Mouse (Mus musculus): ENCODE measurements around the gene 4930518I15Rik. TPM values are rescaled to one million over a fixed set of nuclear protein-coding genes. Genes with fewer than 3 reads are reported as not detected.
"Not testable (repeated sequence)": the region's sequence is repeated elsewhere in the genome, so short reads cannot be mapped to it uniquely, and the experiment has no call there.

Gene 4930518I15Rik
- total RNA-seq, 2 experiments from 2014 or later = 3.9 to 4.9 TPM

DNA sequence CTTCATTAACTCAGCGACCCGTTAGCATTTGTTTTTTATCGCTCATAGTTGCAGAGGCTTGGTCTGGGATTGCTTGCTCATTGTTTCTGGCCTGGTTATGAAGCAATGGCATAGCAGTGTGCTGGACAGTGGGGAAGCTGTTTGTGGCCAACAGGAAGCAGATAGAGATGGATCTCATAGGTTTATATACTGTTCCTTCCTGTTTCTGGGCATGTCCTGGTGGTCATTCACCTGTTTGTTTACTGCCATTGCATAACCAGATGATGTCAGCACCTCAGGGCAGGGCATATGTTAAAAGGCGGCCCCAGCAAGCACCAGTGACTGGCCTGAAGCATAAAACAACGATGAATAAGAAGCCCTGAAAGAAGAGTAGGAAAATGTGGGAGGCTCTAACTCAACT, 7.2 kb downstream of the 4930518I15Rik start:
- DNase-seq = no peak
- intact Hi-C loops (cut with DNase I) = loop anchor here (10.0 kb wide), 1 partner anchor 46 kb away; no protein-coding TSS in a partner anchor

DNA sequence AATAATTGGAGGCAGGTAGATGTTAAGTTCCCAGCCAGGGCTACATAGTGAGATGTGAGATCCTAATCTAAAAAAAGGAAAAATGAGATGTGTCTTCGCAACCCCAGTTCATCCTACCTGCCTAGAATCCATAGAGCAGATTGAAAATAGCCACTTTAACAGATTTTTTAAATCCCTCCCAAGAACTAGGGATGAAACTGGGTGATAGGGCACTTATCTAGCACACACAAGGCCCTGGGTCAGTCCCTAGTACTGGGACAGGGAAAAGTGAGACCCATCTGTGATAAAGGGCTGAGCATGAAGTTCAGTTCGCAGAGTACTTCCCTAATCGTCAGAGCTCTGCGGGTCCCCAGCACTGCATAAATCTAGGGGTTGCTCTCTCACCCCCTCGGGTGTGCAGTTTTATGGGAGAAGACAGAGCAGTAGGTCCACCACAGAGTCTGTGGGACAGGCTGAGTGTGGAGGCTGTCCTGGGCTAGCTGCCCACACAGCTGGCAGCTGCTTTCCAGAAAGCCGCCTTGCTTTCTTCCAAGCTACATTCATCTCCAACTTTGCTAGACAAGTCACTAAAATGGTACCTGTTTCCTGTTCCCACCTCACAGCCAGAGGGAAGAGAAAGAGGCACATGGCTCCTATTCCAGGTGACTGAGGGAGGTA, 9.1 kb downstream of the 4930518I15Rik start:
- DNase-seq = no peak
- intact Hi-C loops (cut with DNase I) = no loop called here

DNA sequence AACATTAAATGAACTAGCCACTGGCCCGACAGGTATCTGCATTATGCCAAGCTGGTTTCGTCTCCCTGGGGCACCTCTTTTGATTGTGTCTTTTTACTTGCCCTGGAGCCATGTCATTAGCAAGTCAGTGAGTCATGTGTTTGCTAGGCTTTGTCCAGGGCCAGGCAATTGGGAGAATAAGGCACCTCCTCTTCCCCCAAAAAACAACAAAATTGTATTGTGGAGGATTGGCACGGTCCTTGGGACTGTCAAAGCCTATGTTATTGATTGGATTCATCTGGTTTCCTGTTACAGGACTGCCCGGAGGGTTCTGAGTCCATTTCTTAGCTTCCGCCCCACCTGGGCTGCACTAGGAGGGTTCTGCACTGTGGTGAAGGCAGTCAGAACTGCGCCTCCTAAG, 10.1 kb downstream of the 4930518I15Rik start:
- DNase-seq = no peak
- intact Hi-C loops (cut with DNase I) = no loop called here

DNA sequence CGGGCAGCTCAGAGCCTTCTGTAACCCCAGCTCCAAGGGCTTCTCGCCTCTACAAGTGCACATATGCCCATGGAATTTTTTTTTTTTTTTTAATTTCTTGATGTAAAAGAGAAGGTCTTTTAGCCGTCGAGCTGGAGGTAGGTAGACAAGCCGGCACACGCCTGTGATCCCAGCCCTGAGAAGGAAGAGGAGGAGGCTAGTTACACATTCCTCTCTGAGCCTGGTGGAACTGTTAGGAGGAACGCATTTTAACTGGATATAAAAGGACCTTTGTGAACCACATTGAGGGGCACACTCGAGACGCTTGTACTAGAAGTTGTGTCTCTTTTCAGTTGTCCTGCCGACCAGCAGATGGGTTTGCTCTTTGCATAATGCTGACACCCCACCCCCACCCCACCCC, 13.0 kb downstream of the 4930518I15Rik start:
- intact Hi-C loops (cut with DNase I) = no loop called here

DNA sequence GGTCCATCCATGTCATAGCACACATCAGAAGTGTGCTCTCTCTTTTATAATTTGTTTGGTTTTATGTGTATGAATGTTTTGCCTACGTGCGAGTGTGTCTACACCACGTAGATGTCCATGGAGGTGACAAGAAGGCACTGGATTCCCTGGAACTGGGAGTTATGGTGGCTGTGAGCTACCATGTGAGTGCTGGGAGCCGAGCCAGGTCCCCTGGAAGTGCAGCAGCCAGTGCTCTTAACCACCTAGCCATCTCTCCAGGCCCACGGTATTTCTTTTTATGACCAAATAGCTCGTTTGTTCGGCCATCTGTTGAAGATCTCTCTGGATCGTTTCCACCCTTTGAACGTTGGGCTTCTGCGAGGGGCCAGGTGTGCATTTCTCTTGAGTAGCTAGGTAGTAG, 14.4 kb downstream of the 4930518I15Rik start:
- intact Hi-C loops (cut with DNase I) = no loop called here
- no peak for DNase-seq

More for the DNA sequence above, 13.0 kb downstream of the 4930518I15Rik start:
- no peak for DNase-seq

DNA sequence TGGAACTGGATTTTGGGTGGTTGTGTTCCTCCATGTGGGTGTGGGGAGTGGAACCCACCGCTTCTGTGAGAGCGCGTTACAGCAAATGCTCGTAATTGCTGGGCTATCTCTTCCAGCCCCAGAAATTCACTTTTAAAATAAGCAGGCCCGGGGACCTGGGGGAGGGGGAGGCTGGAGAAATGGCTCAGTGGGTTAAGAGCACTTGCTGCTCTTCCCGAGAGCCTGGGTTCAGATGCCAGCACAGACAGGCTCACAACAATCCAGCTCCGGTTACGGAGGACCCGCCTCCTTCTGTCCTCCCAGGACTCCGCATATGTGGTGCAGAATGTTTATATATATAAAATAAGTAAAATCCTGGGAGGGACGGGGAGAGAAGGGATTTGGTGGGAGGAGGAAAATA, 15.0 kb downstream of the 4930518I15Rik start:
- intact Hi-C loops (cut with DNase I) = no loop called here
- DNase-seq = no peak

DNA sequence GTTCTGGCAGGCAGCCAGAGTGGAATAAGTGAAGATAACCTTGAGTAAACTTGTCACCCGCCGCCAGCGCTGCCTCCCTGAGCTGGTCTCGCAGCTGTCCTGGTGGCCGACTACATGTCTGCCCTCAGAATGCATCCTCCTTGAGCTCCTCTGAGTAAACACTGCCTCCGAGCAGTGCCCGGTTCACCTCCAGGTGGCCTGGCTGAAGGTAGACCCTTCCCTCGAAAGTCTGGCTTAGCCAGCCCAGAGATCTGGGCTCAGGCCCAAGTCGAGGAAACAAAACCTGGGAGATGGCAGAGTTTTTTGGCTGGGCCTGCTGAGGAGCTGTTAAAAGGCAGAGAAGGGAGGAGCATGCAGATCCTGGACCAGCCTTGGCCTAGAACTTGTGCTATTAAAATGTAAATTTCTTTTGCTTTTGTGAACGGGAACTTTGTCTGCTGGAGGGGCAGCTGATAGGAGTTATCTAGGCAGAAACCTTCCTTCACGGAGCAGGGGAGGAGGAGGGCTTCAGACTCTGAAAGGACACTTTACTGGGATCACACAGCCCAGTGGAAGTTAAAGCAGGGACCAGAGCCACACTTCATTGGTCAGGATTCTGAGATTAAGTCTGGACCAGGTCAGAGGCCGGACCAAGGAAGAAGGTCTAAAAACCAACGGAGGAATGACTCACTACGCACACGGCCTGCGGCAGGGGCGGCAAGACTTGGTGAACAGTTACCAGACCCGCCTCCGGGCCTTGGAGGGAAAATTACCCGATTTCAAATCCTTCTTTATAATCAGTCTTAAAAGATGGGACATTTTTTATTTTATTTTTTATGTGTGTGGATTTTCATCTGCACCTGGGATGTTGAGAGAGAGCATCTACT, 15.7 kb downstream of the 4930518I15Rik start:
- peak; percentile 80 for DNase-seq
- intact Hi-C loops (cut with DNase I) = no loop called here

DNA sequence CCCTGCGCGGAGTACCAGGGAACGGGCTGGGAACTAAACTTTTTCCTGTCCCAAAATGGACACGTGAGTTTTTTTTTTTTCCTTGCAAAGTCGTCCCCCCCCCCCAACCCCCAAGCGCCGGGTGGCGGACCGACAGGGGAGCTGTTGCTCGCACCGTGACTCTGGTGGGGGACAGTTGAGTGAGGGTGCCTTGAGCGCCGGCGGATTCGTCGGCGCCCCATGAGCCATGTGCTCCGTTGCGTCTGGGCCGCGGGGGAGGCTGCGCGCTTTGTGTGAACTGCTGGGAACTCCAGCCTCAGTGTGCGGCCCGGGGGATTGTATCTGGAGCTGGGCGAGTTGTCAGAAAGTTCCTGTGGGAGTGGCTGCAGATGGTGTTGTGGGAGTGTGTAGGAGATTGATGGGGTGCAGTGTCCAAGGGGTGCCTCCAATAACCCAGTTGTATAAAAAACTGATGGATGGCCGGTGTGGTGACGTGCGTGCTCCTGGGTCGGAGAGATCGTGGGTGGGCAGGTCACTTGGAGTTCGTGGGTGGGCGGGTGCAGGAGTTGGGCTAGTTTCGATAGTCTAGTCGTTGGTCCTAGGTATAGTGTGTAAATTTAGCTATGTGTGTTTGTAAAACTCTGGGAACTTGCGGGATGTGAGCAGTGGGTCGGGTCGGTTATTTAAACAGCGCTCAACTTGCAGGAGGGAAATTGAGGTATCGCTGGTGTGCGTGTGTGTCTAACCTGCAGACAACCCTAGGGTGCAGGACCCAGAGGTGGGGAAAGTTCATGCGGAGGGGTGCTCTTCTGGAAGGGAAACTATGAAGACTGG, 16.5 kb downstream of the 4930518I15Rik start:
- intact Hi-C loops (cut with DNase I) = no loop called here
- DNase-seq = peak; percentile 60

DNA sequence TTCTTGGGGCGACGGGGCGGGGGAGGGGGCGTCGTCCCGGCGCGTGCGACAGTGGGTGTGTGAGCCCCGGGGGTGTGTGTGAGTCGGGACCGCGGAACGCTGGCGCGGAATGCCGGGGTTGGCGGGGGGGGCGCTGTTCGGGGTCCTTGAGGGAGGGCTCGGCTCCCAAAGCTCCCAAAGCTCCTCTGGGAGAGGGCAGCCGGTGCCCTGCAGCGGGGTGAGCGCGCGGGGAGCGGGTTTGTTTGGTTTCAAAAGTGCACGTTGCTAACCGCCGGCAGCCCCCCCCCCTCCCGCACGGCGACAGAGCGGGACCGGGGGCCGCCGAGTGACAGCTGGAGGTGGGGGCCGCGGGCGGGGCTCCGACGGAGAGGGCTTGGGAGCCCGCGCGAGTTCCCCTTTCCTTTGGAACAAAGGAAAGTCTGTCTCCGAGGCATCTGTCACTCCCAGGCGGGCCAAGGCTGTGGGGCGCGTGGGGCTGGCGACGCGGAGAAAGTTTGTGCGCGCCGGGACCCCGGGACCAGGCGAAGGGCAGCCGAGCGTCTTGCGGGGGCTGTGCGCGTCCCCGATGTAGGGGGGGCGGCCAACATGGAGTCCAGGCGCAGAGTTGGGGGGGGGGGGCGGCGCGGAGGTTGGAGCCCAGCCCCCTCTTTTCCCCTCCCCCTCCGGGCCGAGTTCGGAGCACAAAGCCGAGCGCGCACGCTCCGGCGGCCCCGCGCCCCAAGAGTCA, 17.3 kb downstream of the 4930518I15Rik start:
- peak; percentile 69 for DNase-seq
- intact Hi-C loops (cut with DNase I) = no loop called here

DNA sequence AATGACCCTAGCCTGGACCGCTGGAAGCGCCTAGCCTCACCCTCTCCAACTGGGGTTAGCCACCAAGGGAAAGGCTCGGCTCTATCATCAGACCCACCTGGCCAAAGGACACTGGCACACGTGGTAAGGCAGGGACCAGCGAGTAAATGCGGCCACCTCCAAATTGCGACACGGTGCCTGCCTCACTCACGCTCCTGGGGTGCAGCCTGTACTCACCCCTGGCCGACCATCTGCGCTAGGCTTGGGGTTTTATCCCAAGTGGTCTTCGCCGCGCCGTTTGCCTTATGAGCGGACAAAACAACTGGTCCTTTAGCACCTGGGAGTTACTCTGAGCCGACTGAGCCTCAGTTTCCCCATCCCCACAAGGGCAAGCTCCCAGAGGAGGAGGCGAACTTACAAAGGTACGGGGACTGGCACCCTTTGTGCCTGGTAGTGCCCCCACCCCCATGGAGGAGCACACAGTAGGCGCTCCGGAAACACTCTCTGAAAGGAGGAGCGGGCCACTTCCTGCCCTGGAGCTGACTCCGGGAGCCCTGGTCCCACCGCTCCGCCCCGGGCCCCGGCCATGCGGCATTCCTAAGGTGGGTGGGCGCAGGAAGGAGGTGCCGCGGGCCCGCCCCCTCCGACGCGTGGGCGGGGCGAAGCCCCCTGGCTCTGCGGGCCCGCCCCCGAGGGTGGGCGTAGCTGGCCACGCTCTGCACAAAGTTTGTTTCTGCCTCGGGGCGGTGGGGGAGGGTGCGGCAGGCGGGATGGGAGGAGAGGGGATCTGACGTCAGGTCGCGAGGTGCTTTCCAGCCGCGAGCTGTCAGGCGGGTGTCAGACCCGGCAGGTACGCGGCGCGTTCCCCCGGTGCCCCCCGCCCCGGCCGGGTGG, 18.2 kb downstream of the 4930518I15Rik start, which contains the start of gene Tgif2:
Gene Tgif2, plus strand, starts transcription at position 689 of the 873 bp plus-strand sequence.
- intact Hi-C loops (cut with DNase I) = no loop called here
- DNase-seq = peak; percentile 88

DNA sequence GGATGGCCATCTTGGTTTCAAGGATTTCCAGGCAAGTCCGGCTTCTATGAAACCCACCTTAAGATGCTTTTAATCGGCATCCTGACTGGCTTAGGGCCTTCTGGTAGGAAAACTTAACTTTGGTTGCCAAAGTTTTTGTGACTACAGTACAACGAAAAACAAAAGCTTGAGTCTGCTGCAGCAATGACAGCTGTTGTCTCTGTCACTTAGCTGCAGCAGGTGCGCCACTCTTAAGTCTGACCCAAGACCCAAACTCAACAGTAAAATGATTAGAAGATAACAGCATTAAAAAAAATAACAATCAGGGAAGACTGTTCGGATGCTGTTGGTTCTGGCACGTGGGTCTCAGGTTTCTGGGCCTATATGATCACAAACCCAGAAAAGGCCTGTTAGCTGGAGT, 18.9 kb downstream of the 4930518I15Rik start:
- no peak for DNase-seq
- intact Hi-C loops (cut with DNase I) = no loop called here

DNA sequence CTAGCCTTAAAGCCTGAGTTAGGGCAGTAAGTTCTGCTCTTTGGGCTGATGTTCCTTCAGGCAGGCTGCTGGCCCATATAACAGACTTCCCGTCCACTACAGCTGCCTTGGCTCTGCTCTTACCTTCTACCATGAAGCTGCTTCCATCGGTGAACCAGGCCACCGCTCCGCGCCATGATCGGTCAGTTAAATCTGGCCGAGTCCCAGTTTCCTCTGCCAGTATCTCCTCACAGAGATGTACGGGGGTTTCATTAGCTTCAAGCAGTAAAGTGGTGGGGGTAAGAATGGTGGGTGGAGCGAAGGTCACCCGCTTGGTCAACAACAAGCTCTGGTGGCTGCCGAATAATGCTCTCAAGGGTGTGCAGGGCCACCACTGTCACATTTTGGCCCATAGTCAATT, 23.4 kb downstream of the 4930518I15Rik start:
- peak; percentile 13 for DNase-seq
- intact Hi-C loops (cut with DNase I) = no loop called here

DNA sequence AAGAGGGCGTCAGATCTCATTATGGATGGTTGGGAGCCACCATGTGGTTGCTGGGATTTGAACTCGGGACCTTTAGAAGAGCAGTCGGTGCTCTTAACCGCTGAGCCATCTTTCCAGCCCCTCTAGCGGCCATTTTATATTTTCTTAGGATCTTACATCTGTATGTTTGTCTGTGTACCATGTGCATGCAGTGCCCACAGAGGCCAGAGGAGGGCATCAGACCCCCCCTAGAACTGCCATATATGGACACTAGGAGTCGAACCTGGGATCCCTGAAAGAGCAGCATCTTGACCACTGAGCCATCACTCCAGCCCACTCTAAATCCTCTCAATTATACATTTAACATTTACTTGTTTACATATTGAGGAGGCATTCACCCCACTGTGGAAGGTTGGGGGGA, 32.6 kb downstream of the 4930518I15Rik start:
- intact Hi-C loops (cut with DNase I); DNase-seq: not testable (repeated sequence)

DNA sequence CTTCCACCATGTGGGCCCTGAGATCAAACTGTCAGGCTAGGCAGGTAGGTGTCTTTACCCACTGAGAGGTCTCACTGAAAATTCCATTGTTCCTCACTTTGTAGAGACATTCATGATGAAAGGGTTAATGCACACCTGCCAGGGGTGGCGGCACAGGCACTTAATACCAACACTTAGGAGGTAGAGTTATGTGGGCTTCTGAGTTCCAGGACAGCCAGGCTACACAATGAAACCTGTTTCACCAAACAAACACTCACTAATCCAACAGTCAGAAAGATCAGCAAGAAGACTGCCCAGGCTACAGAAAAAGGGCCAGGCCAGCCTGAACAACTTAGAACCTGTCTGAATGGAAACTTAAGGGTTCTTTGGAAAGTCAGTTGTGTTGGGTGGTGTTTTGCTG, 41.6 kb downstream of the 4930518I15Rik start:
- no peak for DNase-seq

DNA sequence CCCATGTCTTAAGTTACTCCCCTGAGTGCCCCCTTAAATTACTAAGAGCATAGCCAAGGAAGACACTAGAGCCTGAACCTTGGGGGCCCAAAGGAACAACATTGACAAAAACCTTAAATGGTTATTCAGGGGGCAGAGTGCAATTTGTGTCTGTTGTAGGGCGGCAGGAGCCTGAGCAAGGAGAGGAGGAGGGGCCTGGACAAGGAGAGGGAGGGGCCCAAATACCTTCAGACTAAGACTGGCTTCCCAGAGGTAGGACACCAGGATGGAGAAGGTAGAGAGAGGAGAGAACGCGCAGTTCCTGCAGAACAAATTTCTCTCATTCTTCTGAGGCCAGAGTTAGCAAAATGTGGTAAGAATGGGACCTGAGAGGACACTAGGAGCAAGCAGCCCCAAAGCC, 42.3 kb downstream of the 4930518I15Rik start:
- intact Hi-C loops (cut with DNase I) = no loop called here
- no peak for DNase-seq

More for the DNA sequence above, 41.6 kb downstream of the 4930518I15Rik start:
- intact Hi-C loops (cut with DNase I) = no loop called here

DNA sequence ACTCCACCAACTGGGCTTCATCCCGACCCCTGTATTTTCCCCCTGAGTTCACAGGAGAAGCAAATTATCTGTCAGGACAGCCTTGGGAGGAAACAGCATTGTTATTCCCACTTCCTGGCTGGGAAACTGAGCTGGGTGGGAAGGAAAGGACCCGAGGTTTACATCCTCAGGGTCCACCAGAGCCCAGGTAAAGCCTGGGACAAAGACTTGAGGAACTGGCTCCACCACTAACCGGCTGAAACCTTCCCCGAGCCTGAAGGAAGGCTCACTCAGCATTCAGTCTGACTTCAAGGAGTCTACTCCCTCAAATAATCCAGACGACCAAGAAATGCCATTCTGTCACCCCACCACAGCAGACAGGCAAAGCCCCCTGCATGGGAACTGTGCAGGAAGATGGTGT, 42.9 kb downstream of the 4930518I15Rik start:
- DNase-seq = no peak
- intact Hi-C loops (cut with DNase I) = no loop called here

DNA sequence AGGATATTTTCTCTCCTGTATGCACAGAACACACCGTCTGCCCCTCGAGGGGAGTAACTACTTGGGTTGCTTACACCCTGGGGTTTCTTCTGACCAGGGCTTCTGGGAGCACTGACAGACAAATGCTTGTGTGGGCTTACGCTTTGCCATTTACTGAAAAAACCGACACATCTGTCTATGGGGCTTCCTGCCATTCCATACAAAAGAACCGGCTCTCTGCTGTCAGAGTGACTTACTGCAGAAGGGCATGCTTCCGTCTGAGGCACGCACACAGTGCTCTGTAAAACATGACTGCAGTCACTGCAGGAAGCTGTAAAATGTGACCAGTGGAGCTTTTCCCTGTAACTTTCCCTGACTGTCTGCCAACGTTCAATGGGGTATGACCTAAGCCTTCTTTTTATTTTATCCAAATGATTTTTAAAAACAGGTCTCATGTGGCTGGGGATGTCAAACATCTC, 43.4 kb downstream of the 4930518I15Rik start:
- DNase-seq = no peak
- intact Hi-C loops (cut with DNase I) = no loop called here

DNA sequence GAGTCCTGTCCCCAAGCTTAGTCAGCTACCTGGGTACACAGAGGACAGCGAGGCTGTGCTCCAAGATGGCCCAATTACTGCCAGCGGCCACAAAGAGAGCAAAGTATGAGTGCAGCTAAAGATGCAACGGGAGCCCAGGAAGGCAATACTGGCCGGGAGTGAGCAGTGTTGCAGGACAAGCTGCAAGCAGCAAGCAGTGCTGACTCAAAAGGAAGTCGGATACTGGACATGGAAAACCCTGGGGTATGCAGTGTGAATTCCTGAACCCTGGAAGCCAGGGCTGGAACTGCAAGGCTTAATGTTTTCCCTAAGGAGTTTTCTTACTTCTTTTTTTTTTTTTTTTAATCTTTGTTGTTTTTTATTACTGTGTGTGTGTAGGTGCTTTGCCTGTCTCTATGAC, 46.2 kb downstream of the 4930518I15Rik start:
- intact Hi-C loops (cut with DNase I) = no loop called here
- DNase-seq = no peak

DNA sequence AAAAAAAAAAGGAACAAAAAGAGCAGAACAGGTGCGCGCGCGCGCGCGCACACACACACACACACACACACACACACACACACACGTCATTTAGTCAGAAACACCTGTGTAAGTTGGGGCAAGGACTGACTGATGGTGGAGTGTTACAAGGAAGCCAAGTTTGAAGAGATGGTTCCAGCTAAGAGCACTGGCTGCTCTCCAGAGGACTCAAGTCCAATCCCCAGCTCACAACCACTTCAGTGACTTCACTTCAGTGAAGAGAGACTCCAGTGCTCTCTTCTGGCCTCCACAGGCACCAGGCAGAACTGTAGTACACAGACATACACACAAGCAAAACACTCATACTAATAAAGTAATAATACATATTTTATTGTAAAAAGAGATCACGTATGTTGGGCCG, 47.0 kb downstream of the 4930518I15Rik start:
- no peak for DNase-seq
- intact Hi-C loops (cut with DNase I) = no loop called here
